Mouse (Mus musculus) liver, embryonic 11.5 days (tissue): ENCODE data around the gene Unc5cl. TPM values are rescaled to one million over a fixed set of nuclear protein-coding genes. Genes with fewer than 3 reads are reported as not detected.
A peak's percentile ranks its signal among the peaks of the same experiment; 100 is the strongest.

ENCODE experiments used
- ATAC-seq: fragments of 200-750 bp; cut with Nextera tagmentation; replicated peaks from 2 replicates; pipeline ENCODE4 v1.8.0; 2017; ENCODE audit warnings: moderate number of reproducible peaks, mild to moderate bottlenecking, moderate TSS enrichment, moderate library complexity; ENCODE audit not compliant: low FRiP score
- DNase-seq: peaks from one replicate; pipeline ENCODE4 v3.0.0-alpha.2; 2017; ENCODE audit warnings: low spot score
- H3K27ac ChIP-seq: fragments of 300-500 bp; sonication (generic); 2 replicates; pipeline ENCODE4 v1.5.1; 2014; ENCODE audit warnings: mild to moderate bottlenecking, low read depth, low read length, control low read depth
- H3K27me3 ChIP-seq: fragments of 300-500 bp; sonication (generic); replicated peaks from 2 replicates; pipeline ENCODE4 v1.6.1; 2014; ENCODE audit warnings: low read length, mixed read lengths; ENCODE audit not compliant: control insufficient read depth, insufficient read depth
- H3K36me3 ChIP-seq: fragments of 300-500 bp; sonication (generic); 2 replicates; pipeline ENCODE4 v1.6.1; 2014; ENCODE audit warnings: mild to moderate bottlenecking, low read length, moderate library complexity, mixed read lengths; ENCODE audit not compliant: control insufficient read depth, insufficient read depth
- H3K4me1 ChIP-seq: fragments of 300-500 bp; sonication (generic); replicated peaks from 2 replicates; pipeline ENCODE4 v1.6.1; 2014; ENCODE audit warnings: low read length, mixed read lengths; ENCODE audit not compliant: control insufficient read depth, insufficient read depth
- H3K4me2 ChIP-seq: fragments of 300-500 bp; sonication (generic); 2 replicates; pipeline ENCODE4 v1.6.1; 2014; ENCODE audit warnings: mild to moderate bottlenecking, control low read depth, moderate library complexity
- H3K4me3 ChIP-seq: fragments of 300-500 bp; sonication (generic); 2 replicates; pipeline ENCODE4 v1.5.1; 2014; ENCODE audit warnings: low read depth, low read length, control low read depth
- H3K9ac ChIP-seq: fragments of 300-500 bp; sonication (generic); 2 replicates; pipeline ENCODE4 v1.6.1; 2014; ENCODE audit warnings: low read depth, low read length, control low read depth
- H3K9me3 ChIP-seq: fragments of 300-500 bp; sonication (generic); 2 replicates; pipeline ENCODE4 v1.6.1; 2016; ENCODE audit warnings: low read length, inconsistent platforms, mixed read lengths; ENCODE audit not compliant: control insufficient read depth
- WGBS: fragments of 180-500 bp; shearing (Covaris S2); extraction: QIAGEN DNeasy Blood & Tissue Kit; methylation state at CpG from one replicate; pipeline ENCODE4 v1.1.7; 2014; 5-methylcytosine and 5-hydroxymethylcytosine counted together
- polyA plus RNA-seq: library from polyadenylated mRNA; unstranded; fragments of >200 nt; fragmentation: Nextera tagmentation; extraction: Ambion mirVana; gene quantifications from 2 replicates; pipeline ENCODE4 v1.2.1, GENCODE M21; 2014

Unc5cl gene
- polyA plus RNA-seq, 1 experiment from 2014 or later = 1.0 TPM

GRCm38 (mm10) chr17:48416425-48417195, 38.1 kb upstream of the Unc5cl start:
- Histone ChIP-seq H3K27me3 (no peaks in the 10 kb centered on the region), H3K4me3 (no peak overlapping the region), H3K4me1 (peaks cover 25% of the 10 kb centered on the region), H3K9me3 (no peaks in the 10 kb centered on the region), H3K4me2 (no peak overlapping the region), H3K36me3 (peaks cover 20% of the 10 kb centered on the region), H3K27ac (no peak overlapping the region), H3K9ac (no peak overlapping the region)
- DNase-seq (no peak), ATAC-seq (peak; percentile 69)
- WGBS = 87% methylated on average over 14 of the region's 14 CpGs

DNA sequence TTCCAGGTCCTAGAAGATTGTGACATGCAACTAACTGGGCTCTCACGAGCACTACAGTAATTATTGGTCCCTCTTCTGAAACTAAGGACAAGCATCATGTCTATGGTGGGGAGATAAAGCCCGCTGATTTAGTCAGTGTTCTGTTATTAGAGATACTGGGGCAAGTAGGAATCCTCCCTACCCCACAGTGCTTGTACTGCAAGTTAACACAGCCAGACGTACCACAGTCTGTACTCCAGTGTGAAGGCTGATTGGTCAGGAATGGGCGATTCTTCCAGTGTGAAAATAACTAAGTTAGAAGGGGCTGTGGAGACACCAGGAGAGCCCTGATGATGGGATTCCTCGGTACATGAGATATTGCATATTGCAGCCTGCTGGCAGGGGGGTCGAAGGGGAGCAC, 37.2 kb upstream of the Unc5cl start:
- Histone ChIP-seq H3K4me3 (no peak overlapping the region), H3K9ac (no peak overlapping the region), H3K27ac (peak overlapping the region; percentile 48; the same call in 1 of the 2 replicates), H3K27me3 (no peaks in the 10 kb centered on the region), H3K4me2 (peak overlapping the region; percentile 53; the same call in 1 of the 2 replicates), H3K9me3 (no peaks in the 10 kb centered on the region), H3K36me3 (peaks cover 15% of the 10 kb centered on the region), H3K4me1 (peaks cover 21% of the 10 kb centered on the region)
- peak; percentile 58 for ATAC-seq
- 60% methylated on average over 6 of the region's 6 CpGs for WGBS
- DNase-seq = no peak

DNA sequence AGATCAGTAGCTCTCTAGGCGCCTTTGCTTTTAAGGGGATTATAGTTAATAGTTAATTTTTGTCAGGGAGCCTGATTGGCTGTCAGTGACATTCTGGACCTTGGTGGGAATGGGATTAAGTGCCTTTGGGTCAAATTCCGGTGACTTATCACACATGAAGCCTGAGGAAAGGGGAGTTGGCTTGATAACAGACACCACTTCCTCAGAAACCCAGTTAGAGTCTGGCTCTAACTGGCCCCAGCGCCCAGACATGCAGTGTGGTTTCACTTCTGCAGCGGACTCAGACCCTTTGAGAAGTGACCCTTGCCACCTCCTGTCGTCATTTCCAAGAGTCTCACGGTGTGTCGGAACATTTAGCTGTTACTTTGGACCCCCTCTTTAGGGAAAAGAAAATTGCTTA, 36.5 kb upstream of the Unc5cl start:
- ATAC-seq = peak; percentile 60

GRCm38 (mm10) chr17:48418781-48419180, 35.9 kb upstream of the Unc5cl start:
- H3K9me3 ChIP-seq = no peaks in the 10 kb centered on the region
- no peak overlapping the region for H3K4me3 ChIP-seq
- H3K4me2 ChIP-seq = peak overlapping the region; percentile 53
- no peak for ATAC-seq
- 0 out of 2 replicates have a peak overlapping the region, but pooled peaks have one; percentile 0 for H3K9ac ChIP-seq
- H3K27me3 ChIP-seq = no peaks in the 10 kb centered on the region
- DNase-seq = no peak
- H3K4me1 ChIP-seq = peaks cover 21% of the 10 kb centered on the region
- peak overlapping the region; percentile 19; the same call in 1 of the 2 replicates for H3K27ac ChIP-seq
- 64% methylated on average over 1 of the region's 1 CpGs for WGBS
- H3K36me3 ChIP-seq = peaks cover 15% of the 10 kb centered on the region

More for the DNA sequence above, 36.5 kb upstream of the Unc5cl start:
- Histone ChIP-seq H3K9me3 (no peaks in the 10 kb centered on the region), H3K4me3 (peak overlapping the region; percentile 18; the same call in 1 of the 2 replicates), H3K4me1 (peaks cover 21% of the 10 kb centered on the region), H3K9ac (0 out of 2 replicates have a peak overlapping the region, but pooled peaks have one; percentile 0), H3K36me3 (peaks cover 15% of the 10 kb centered on the region), H3K27me3 (no peaks in the 10 kb centered on the region), H3K4me2 (peak overlapping the region; percentile 53), H3K27ac (no peak overlapping the region; the same call in 1 of the 2 replicates)
- WGBS = 34% methylated on average over 7 of the region's 7 CpGs
- DNase-seq = no peak

GRCm38 (mm10) chr17:48419571-48419970, 35.1 kb upstream of the Unc5cl start:
- ATAC-seq (no peak), DNase-seq (no peak)
- Histone ChIP-seq H3K4me1 (peaks cover 21% of the 10 kb centered on the region), H3K9me3 (no peaks in the 10 kb centered on the region), H3K27me3 (no peaks in the 10 kb centered on the region), H3K36me3 (peaks cover 11% of the 10 kb centered on the region), H3K4me2 (no peak overlapping the region), H3K27ac (no peak overlapping the region), H3K4me3 (no peak overlapping the region), H3K9ac (no peak overlapping the region)
- 63% methylated on average over 2 of the region's 2 CpGs for WGBS

DNA sequence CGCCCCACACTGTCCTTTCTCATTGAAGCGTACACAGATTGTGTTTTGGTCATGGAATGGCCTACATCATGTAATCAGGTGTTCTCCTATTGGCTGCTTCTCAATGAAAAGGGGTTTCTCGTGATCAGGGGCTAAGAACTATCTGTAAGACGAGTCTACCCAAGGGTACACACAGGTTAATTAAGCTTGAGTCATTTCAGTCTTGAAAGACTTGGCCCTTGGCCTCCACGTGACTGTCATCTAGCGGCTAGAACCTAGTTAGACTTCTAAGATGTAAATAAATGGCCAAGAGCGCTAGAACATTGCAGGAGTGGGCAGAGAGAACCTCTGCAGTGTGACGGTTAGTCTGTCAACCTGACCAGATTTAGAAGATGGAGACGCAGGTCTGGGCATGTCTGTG, 30.5 kb upstream of the Unc5cl start:
- ATAC-seq (no peak), DNase-seq (no peak)
- no peaks in the 10 kb centered on the region for H3K36me3 ChIP-seq
- H3K4me2 ChIP-seq = no peak overlapping the region
- H3K4me1 ChIP-seq = peaks cover 23% of the 10 kb centered on the region
- H3K9ac ChIP-seq = no peak overlapping the region
- H3K4me3 ChIP-seq = no peak overlapping the region
- WGBS = 88% methylated on average over 9 of the region's 9 CpGs
- H3K27me3 ChIP-seq = no peaks in the 10 kb centered on the region
- H3K27ac ChIP-seq = no peak overlapping the region
- H3K9me3 ChIP-seq = no peaks in the 10 kb centered on the region

GRCm38 (mm10) chr17:48425823-48426612, 28.7 kb upstream of the Unc5cl start:
- H3K9ac ChIP-seq = no peak overlapping the region
- whole genome bisulfite sequencing = 32% methylated on average over 9 of the region's 9 CpGs
- no peak overlapping the region for H3K27ac ChIP-seq
- DNase-seq (no peak), ATAC-seq (peak; percentile 68)
- no peaks in the 10 kb centered on the region for H3K9me3 ChIP-seq
- no peak overlapping the region for H3K4me3 ChIP-seq
- peaks cover 26% of the 10 kb centered on the region for H3K4me1 ChIP-seq
- H3K27me3 ChIP-seq = no peaks in the 10 kb centered on the region
- H3K36me3 ChIP-seq = no peaks in the 10 kb centered on the region
- peak overlapping the region; percentile 48 for H3K4me2 ChIP-seq

GRCm38 (mm10) chr17:48426991-48427750, 27.5 kb upstream of the Unc5cl start:
- Histone ChIP-seq H3K27me3 (no peaks in the 10 kb centered on the region), H3K27ac (no peak overlapping the region; the same call in 1 of the 2 replicates), H3K4me2 (no peak overlapping the region; the same call in 1 of the 2 replicates), H3K4me3 (no peak overlapping the region), H3K9ac (no peak overlapping the region), H3K36me3 (no peaks in the 10 kb centered on the region), H3K4me1 (peaks cover 30% of the 10 kb centered on the region), H3K9me3 (no peaks in the 10 kb centered on the region)
- 57% methylated on average over 13 of the region's 13 CpGs for WGBS
- ATAC-seq = no peak
- no peak for DNase-seq
